Mouse (Mus musculus) G1E-ER4 (cell line): ENCODE results near the gene Miox. TPM values are rescaled to one million over a fixed set of nuclear protein-coding genes. Genes with fewer than 3 reads are reported as not detected.

Experiments
- GATA1 ChIP-seq: IDR thresholded peaks from one replicate; pipeline ENCODE4 v1.8.0; 2012; ENCODE audit warnings: low read length, inconsistent platforms
- polyA plus RNA-seq: library from polyadenylated mRNA; stranded (reverse); fragments of >175 nt; gene quantifications from 2 replicates; pipeline ENCODE4 v1.2.3, GENCODE M21; 2012

Miox gene
- polyA plus RNA-seq, 1 experiment: not detected

GRCm38 (mm10) chr15:89341678-89342077 is 7.5 kb downstream of the Miox start:
- no peak for TF ChIP-seq GATA1

GRCm38 (mm10) chr15:89343325-89343724 is 9.1 kb downstream of the Miox start:
- TF ChIP-seq GATA1: no peak

- TF ChIP-seq GATA1: no peak
Measured at GRCm38 (mm10) chr15:89350447-89350846, 16.2 kb downstream of the Miox start.

- TF ChIP-seq GATA1: no peak
Measured at GRCm38 (mm10) chr15:89351302-89351701, 17.1 kb downstream of the Miox start.

GRCm38 (mm10) chr15:89352054-89352453 is 17.9 kb downstream of the Miox start:
- no peak for TF ChIP-seq GATA1

GRCm38 (mm10) chr15:89352795-89353194 is 18.6 kb downstream of the Miox start:
- TF ChIP-seq GATA1: no peak

GRCm38 (mm10) chr15:89353837-89354236 is 19.6 kb downstream of the Miox start:
- no peak for TF ChIP-seq GATA1

GRCm38 (mm10) chr15:89354455-89354854 is 20.3 kb downstream of the Miox start:
- TF ChIP-seq GATA1: no peak

- no peak for TF ChIP-seq GATA1
Measured at GRCm38 (mm10) chr15:89355241-89356187, 21.3 kb downstream of the Miox start, which contains the start of the genes Lmf2 and Ncaph2. Gene Lmf2 (minus strand): TSS chr15:89355659. Gene Ncaph2 (plus strand): TSS chr15:89355719.

- TF ChIP-seq GATA1: no peak
Measured at GRCm38 (mm10) chr15:89356372-89356771, 22.2 kb downstream of the Miox start.

GRCm38 (mm10) chr15:89358784-89359183 is 24.6 kb downstream of the Miox start:
- TF ChIP-seq GATA1: no peak

GRCm38 (mm10) chr15:89363051-89363450 is 28.9 kb downstream of the Miox start:
- TF ChIP-seq GATA1: no peak

- no peak for TF ChIP-seq GATA1
Measured at GRCm38 (mm10) chr15:89365141-89365551, 30.9 kb downstream of the Miox start.

GRCm38 (mm10) chr15:89372068-89372467 is 37.9 kb downstream of the Miox start:
- no peak for TF ChIP-seq GATA1

GRCm38 (mm10) chr15:89372536-89372935 is 38.3 kb downstream of the Miox start:
- TF ChIP-seq GATA1: no peak

GRCm38 (mm10) chr15:89373027-89373761 is 39.0 kb downstream of the Miox start:
- no peak for TF ChIP-seq GATA1
